Mouse (Mus musculus) retina, postnatal 1 day (tissue): ENCODE measurements around the gene Inpp5k.
A peak's percentile ranks its signal among the peaks of the same experiment; 100 is the strongest.

Source experiments
- DNase-seq: peaks from one replicate; pipeline ENCODE4 v3.0.0-alpha.2; 2012

The Inpp5k gene

DNA sequence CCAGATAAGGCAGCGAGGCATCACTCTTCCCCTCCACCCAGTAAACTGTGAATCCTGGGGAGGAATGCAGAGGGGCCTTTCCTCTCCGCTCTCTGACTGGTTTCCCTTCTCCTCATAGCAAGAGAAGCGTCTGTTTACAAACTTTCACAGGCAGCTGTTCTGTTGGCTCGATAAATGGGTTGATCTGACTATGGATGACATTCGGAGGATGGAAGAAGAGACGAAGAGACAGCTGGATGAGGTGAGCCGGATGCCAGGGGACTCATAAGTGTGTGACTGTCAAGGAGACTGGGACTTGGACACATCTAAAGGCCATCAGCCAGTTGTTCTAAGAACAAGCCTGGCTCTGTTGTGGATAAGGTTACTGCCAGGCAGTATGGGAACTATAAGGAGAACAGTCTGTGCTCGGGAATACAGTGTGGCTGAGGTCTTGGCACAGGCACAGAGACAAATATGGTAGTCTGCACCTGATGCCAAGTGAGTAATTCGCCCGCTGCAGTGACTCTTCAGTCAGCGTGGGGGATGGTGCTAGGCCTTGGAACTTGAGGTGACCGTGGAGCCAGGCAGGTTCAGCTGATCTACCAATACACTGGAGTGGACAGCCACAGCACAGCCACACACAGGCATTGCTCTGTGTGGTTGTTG lies 10.5 kb upstream of the Inpp5k start:
- DNase-seq = no peak

DNA sequence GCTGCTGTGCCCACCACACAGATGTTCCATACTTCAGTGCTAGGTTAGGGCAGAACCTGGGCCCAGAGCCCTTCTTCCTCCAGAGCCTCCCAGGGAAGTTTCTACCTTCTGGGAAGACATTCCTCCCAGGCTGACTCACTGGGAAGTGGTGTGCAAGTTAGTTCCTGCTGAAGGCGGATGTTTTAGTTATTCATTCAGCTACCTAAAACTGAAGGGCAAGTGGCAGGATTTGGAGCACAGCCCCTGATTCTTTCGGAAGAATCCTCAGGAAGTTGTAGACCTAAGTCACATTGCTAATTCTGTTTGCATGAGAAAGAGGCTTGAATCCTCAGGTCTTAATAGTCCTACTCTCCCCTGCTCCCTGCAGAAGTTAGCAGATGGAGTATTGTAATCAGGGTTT lies 9.4 kb upstream of the Inpp5k start:
- DNase-seq = no peak

DNA sequence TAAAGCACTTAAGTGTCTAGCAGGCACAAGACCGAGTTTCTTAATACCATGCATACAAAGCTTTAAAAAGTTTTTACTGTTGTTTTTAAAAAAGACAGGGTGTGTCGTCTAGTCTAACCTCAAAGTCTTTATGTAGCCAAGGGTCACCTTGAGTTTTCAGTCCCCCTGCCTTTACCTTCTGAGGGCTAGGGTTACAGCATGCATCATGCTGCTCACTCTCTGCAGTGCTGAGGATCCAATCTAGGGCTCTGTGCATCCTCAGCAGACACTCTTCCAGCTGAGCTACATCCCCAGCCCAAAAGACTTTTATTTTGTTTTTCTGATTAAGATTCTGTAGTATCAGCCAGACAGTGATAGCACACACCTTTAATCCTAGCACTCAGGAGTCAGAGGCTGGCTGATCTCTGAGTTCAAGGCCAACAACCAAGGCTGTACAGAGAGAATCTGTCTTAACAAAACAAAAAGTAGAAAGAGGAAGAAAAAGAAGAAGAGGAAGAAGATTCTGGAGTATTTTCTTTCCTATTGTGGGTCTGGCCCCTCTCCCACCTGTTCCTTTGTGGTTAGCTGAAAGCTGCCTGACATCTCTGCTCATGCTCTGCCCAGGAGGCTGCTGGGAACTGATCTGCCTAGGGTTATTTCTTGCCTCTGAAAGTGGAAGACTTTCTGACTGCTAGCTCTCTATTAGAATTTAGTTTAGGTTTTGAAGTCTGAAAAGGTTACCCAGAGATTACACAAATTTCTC lies 8.0 kb upstream of the Inpp5k start:
- no peak for DNase-seq

DNA sequence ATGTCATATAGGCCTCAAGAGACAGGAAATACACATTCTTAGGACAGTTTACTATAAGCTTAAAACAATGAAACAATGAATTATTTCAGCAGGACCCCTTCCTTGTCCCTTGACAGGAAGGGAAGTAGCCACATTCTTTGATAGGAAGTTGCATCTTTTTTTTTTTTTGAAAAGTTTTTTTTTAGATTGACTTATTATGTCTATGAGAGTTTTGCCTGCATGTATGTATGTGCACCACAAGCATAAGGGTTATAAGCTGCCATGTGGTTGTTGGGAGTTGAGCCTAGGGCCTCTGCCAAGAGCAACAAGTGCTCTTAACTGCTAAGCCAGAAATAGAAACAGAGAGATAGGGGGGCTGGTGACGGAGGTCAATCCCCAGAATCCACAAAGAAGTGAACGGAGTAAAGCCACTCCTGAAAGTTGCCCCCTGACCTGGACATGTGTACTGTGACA lies 6.7 kb upstream of the Inpp5k start:
- DNase-seq = no peak

DNA sequence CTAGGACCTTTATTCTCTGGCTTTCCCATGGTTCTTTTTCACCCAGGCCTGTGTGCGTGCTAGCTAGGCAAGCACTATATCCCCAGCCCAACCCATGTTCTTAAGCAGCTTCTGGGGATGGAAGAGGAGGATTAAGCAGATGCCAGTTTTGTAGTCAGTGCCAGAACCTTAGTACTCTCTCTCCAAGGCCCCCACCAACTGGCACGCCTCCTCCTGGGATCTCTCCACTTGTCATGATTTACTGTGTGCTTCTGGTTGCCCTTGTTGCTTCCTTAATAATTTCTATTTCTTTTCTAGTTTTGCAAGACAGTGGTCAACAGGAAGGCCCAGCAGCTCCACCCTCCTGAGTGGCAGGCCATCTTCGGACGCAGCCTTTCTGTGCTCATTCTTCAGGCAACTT lies 5.0 kb upstream of the Inpp5k start:
- DNase-seq = peak; percentile 37

DNA sequence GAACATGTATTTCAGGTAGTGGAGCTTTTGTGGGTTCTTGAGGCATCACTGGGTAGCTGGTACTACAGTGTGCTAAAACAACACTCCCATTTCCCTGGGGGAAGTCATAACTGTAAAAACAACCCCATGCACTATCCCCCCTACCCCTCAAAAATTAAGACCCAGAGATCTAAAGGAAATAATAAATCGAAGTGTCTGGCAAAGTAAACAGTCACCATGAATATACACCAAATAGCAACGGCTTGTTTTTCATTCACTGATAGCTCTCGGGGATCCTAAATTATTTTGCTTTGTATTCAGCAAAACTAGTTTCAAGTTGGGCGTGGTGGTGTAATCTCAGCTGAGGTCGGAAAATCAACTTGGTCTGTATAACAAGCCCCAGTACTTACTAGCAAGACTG lies 690 bp upstream of the Inpp5k start:
- no peak for DNase-seq

DNA sequence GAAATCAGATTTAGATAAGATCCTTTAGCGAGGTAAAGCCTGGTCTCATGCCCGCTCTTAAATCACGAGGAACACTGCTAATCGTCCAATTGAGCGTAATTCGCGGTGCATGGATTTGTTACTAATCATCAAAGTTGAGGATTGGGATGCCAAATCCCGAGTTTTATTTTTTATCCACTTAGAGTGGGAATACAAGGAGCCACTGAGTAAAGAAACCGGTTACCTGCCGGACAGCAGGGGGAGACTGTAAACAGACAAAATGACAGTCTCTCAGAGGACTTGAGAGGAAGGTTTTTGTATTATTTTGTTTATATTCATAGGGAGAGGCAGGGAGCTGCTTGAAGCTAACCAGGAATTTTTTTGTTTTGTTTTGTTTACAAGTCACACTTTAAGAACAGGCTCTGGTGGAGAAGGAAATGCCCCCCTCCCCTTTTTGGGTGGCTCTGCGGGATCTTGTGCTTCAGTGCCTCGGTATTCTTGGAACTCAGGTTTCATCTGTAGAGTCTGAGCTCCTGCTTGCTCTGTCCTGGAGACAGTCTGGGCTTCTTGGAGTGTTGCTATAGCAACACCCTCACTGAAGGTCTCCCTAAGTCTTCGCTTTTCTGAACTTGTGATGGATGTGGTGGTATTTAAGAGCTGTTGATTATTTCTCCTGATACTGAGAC lies 905 bp downstream of the Inpp5k start:
- DNase-seq = peak; percentile 50

DNA sequence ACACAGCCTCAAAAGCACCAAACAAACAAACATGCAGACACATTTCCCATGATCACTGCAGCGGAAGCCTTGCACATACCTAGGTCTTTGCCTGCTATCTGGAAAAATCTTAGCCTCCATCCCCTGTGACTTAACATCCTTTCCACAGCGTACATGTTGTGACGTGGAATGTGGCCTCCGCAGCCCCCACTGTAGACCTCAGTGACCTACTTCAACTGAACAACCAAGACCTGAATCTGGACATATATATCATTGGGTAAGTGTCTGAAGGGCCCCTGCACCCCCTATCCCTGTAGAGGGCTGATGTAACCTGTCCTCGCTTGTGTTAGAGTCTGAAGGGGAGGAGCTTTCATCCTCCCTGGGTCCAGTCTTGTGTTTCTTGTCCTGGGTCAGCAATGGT lies 2.1 kb downstream of the Inpp5k start:
- no peak for DNase-seq

DNA sequence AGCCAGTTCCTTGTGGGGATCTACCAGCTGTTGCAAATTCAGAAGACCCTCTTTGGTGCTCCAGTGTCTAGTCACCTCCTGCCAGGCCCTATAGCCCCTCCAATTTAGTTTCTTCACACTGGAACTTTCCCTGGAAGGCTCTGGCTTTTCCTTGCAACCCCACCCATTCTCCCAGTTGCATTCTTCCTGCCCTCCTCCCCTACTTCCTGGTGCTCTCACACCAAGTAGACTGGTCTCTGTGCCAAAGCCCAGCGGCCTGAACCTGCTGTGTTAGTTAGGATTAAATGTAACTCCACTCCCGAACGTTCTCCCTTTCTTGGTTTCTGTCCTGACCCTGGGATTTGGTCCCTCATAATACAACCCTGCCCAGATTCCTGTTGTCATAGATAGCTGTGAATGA lies 4.0 kb downstream of the Inpp5k start:
- no peak for DNase-seq

DNA sequence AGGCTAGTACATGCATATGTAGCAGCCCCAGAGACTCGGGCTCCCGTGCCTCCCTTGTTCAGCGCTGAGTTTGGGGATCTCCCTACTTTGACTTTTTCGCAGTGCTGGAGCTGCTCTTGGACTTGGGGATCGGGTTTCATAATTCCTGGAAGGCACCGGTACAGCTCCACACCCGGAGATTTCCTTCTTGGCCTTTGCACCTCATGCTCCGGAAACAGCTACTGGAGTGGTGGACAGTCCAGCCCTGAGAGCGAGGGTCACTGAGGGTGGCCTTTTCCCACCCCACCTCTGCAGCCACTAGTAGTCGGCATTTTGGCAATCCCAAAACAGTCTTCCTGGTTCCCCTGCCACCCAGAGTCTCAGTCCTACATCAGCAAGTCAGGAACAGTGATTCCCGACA lies 4.5 kb downstream of the Inpp5k start:
- DNase-seq = no peak

DNA sequence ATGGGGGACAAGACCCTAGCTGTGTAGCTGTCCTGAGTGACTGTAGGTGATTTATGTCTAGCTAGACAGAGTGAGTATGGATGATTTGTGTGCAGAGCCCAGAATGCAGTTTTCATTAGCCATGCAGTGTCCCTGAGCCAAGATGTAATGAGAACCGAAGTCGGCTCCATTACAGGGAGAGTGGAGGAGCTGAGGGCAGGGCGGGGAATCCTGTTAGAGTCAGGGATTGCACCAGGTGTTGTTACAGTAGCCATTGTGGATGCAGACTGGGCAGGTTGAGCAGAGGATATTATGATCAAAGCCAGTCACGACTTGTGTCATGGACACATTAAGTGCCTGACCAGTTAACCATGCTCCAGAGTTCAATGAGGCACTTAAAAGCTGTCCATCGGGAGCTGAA lies 12.5 kb downstream of the Inpp5k start:
- DNase-seq = no peak

DNA sequence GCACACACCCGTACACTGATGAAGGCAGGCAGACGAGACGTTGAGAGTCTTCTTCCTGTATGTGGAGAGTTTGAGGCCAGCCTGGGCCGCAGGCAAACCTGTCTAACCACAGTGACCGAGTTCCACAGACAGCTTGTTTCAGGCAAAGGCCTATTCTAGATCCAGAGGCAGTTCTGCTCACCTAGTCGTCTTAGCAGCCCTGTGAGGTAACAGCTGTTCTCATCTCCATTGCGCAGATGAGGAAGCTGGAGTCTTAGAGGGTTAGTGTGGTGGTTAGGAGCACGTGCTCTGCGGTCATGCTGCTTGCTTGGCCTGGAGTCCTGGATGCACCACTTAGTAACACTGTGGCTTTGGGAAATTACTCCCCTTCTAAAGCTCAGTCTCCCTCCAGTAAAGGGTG lies 13.9 kb downstream of the Inpp5k start:
- no peak for DNase-seq

DNA sequence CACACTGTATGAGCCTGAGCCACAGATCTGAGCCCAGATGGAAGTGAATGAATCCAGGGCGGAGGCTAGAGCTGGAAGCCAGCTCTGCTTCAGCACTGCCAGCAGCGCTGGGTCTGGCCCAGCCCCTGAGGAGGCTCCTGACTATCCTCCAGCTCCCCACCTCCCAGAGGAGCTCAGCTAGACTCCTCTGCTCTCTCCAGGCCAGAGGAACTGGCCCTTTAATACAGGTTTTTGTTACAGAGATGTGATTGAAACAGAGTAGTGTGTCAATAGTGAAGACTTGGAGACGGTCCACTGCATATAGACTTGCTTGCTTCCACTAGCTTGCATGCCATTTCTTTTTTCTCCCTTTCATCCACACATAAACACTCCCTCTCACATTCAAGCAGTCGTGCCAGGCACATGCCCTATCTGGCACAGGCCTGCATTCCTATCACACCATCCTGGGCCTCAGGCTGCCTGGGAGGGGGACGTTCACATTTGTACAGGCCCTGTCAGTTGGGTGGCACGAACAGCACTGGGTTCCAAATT lies 17.0 kb downstream of the Inpp5k start:
- DNase-seq = no peak

DNA sequence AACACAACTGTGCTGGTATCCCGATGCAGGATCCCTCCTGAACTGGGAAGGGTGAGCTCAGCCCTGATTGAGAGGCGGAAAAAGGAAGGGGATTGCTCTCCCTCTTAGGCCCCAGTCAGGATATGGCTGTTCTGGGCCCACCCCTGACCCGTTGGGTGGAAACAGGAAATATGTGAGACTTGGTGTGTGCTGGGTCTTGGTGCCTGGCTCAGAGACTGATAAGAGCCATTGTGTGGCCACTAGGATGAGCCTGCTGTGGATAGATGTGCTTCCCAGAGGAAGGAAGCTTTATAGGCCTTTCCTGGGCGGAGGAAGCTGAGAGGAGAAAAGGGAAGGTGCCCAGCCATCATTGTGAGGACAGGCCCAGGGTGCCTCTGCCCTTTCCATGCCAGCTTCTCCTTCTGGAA lies 18.4 kb downstream of the Inpp5k start:
- no peak for DNase-seq

DNA sequence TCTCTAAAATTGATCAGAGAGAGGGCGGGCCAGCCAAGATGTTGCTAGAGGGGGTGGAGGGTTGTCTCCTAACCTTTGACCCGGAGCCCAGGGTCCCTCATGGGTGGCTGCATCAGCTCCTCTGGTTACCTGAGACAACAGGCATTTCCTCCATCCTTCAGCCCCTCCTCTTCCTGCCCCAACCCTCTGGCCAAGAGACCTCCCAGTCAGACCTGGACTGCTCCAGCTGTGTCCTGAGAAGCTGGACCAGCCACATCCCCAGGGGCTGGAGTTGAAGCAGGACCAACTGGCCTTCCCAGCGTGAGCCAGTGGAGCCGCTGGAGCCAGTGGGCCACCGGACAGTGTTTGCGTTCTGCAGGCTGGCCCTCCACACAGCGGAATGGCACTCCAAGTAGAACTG lies 19.5 kb downstream of the Inpp5k start, which contains the start of gene Myo1c:
Gene Myo1c, plus strand, starts transcription at position 194 of the 400 bp plus-strand sequence.
- DNase-seq = no peak

DNA sequence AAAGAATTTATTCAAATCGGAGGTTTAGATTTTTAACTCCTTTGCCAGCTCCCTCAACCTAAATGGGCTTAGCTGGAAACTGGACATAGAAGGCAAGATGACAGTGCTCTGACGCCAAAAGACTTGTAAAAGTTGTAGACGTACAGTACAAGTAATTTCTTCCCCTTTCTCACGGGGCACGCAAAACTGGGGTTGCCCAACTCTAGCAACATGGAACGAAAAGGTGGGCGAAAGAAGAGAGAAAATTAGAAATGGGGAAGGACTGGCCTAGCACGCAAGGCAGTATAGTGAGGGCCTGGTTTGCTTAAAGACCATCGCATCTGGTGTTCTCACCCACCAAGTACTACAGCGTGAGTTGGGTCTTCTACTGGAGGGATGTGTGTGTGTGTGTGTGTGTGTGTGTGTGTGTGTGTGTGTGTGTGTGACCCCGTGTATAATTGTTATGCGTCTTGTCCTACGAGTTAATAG lies 20.2 kb downstream of the Inpp5k start:
- DNase-seq = no peak

DNA sequence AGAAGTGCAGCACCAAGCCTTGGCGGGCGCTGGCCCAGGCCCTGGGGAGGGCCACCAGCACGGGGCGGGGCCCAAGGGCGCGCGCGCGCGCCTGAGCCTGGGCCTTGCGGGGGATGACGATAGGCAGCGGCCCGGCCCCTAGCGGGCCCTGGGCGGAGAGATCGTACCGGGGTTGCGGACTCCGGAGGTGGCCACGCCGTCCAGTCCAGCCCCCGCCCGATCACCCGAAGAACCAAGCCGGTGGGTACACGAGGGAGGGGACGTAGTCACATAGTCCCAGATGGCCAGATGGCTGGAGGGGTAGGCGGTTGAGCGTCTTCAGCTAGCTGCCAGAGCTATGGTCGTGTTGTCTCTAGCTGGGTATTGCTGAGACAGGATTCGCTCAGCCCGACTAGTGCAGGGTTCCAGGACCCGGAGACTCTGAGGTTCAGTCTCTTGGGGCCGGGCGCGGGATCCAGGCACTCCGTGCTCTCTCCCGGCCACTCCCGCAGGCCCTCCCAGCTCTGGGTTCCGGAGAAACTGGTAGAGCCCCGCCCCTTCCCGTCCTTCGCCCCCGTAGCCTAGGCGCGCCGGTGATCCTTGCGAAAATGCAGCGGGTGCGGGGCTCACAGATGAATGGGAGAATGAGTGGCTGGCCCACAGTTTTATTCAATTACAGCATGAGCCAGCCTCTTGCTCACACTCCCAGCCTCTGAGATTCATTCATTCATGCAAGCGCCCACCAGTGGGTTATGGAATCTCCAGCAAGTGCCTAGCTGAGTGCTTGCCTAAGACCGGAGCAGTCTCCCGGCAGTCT lies 20.8 kb downstream of the Inpp5k start:
- peak; percentile 73 for DNase-seq

DNA sequence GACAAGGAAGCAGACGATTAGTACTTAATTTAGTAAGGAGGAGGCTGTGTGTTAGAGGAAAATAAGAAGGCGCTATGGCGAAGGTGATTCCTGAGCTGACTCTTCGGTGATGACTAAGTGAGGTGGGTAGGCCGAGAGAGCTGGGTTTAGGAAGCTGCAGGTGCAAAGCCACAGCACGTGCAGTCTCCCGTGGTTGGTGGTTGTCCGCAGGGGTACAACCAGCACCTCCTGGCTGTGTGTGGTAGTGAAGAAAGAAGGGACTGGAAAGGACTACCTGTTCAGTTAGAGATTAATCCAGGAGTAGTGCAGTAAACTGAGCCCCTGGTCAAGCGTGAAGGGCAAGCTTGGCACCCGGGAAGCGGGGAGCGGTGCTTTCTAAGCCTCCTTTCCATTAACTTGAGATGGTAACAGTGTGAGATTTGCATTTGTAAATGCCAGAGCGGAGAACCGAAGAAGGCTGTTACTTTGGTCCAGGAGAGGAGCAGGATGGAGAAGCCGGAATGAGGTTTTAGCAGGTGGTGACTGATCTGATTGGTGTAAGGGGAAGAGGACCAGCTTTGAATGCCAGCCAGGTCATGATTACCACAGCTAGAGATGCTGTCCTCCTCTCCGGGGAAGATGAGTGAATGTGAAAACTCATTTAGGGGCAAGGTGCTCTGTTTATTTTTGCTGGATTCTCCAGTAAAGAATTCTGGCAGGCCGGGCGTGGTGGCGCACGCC lies 21.6 kb downstream of the Inpp5k start:
- no peak for DNase-seq

DNA sequence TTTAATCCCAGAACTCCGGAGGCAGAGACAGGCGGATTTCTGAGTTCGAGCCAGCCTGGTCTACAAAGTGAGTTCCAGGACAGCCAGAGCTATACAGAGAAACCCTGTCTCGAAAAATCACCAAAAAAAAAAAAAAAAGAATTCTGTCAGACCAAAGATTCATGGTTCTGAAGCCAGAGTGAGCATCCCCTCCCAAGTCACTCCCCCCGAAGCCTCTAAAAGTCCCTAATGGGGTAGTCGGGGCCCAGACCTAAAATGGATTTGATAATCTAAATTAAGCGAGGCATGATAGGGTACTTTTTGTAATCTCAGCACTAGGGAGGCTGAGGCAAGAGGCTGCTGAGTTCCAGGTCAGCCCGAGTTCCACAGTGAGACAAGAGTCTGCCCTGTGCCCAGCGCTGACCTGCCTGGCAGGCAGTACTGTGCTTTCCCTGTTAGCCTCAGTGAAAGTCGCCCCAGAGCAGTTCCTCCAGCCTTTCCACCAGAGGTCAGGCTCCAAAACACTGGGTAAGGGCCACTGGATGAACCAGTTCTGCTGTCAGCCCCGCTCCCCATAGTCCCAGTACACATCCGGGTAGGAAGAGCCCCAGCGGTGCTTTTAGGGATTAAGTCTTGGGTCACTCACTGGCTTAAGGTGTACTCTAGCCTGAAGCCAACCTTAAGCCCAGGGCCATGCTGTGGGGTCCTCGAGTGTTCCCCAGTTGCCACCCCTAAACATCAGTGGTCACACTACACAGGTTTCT lies 22.3 kb downstream of the Inpp5k start:
- peak; percentile 26 for DNase-seq

DNA sequence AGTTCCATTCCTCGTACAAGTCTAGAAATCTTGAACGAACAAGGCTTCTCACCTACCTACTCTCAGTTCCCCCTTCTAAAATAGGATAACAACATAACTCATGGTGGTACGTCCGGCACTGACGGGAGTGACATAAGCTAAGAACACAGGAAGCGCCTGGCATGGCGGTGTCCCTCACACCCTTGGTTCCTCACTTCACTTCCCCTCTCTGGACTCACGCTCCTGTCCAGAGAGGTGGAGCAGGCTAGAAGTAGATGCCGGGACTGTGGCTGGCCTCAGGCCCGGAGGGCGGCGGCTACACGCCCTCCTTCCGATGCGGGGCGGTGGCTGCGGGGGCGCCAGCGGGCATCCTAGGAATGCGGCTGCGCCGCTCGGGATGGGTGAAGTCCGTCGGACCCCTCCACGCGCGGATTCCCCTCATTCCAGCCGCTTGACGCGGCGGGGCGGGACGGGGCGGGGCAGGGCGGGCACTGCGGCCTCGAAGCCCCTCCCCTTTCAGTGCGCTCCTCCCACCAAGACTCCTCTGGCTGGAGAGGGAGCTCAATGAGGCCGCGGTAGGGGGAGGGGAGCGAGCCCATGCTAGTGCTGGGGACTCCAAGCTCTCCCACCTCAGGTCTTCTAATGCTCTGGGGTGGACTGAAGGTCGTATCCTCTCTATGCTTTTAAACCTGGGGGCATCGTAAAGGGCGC lies 23.1 kb downstream of the Inpp5k start:
- peak; percentile 93 for DNase-seq
